Mouse (Mus musculus) intestine, embryonic 16.5 days (tissue): ENCODE measurements around the gene Ttc7. TPM values are rescaled to one million over a fixed set of nuclear protein-coding genes. Genes with fewer than 3 reads are reported as not detected.
"Not testable (repeated sequence)": the region's sequence is repeated elsewhere in the genome, so short reads cannot be mapped to it uniquely, and the experiment has no call there.

Source experiments
- ATAC-seq: fragments of 200-750 bp; cut with Nextera tagmentation; 2 replicates; pipeline ENCODE4 v1.8.0; 2017; ENCODE audit warnings: moderate TSS enrichment, moderate library complexity
- H3K27ac ChIP-seq: fragments of 300-500 bp; sonication (generic); 2 replicates; pipeline ENCODE4 v1.5.1; 2014; ENCODE audit warnings: mild to moderate bottlenecking, low read length
- H3K27me3 ChIP-seq: fragments of 300-500 bp; sonication (generic); replicated peaks from 2 replicates; pipeline ENCODE4 v1.6.1; 2014; ENCODE audit warnings: low read length, control low read depth, mixed read lengths; ENCODE audit not compliant: control insufficient read depth, insufficient read depth
- H3K36me3 ChIP-seq: fragments of 300-500 bp; sonication (generic); 2 replicates; pipeline ENCODE4 v1.6.1; 2014; ENCODE audit warnings: low read length, control low read depth; ENCODE audit not compliant: control insufficient read depth, insufficient read depth
- H3K4me1 ChIP-seq: fragments of 300-500 bp; sonication (generic); 2 replicates; pipeline ENCODE4 v1.6.1; 2014; ENCODE audit warnings: low read length, control low read depth, mixed read lengths; ENCODE audit not compliant: control insufficient read depth, insufficient read depth
- H3K4me2 ChIP-seq: fragments of 300-500 bp; sonication (generic); 2 replicates; pipeline ENCODE4 v1.6.1; 2014; ENCODE audit warnings: low read depth, low read length, control low read depth
- H3K4me3 ChIP-seq: fragments of 300-500 bp; sonication (generic); 2 replicates; pipeline ENCODE4 v1.5.1; 2014; ENCODE audit warnings: mild to moderate bottlenecking, low read length
- H3K9ac ChIP-seq: fragments of 300-500 bp; sonication (generic); 2 replicates; pipeline ENCODE4 v1.6.1; 2014; ENCODE audit warnings: low read depth, low read length
- H3K9me3 ChIP-seq: fragments of 300-500 bp; sonication (generic); 2 replicates; pipeline ENCODE4 v1.6.1; 2016; ENCODE audit warnings: low read length, control low read depth; ENCODE audit not compliant: control insufficient read depth
- WGBS: fragments of 180-500 bp; shearing (Covaris S2); extraction: QIAGEN DNeasy Blood & Tissue Kit; methylation state at CpG from one replicate; pipeline ENCODE4 v1.1.7; 2014; 5-methylcytosine and 5-hydroxymethylcytosine counted together
- polyA plus RNA-seq: library from polyadenylated mRNA; unstranded; fragments of >200 nt; fragmentation: Nextera tagmentation; extraction: Ambion mirVana; gene quantifications from 2 replicates; pipeline ENCODE4 v1.2.1, GENCODE M21; 2015

The Ttc7 gene
- polyA plus RNA-seq, 1 experiment from 2014 or later, result 21.7 TPM

DNA sequence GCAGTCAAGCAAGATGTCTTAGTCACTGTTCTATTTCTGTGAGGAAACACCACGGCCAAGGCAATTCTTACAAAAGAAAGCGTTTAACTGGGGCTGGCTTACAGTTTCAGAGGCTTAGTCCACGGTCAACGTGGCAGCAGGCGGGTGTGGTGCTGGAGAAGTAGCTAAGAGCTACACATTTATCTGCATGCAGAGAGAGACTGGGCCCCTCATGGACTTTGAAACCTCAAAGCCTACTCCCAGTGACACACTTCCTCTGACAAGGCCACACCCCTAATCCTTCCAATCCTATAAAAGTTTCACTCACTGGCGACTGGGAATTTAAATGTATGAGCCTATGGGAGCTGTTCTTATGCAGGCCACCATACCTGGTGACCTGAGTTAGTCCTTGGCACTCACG, 13.1 kb downstream of the Ttc7 start:
- no peak overlapping the region for H3K9ac ChIP-seq
- peak overlapping the region; percentile 65 for H3K27ac ChIP-seq
- H3K4me3 ChIP-seq, result no peak overlapping the region
- H3K4me2 ChIP-seq, result no peak overlapping the region
- peak; percentile 47 for ATAC-seq
- 68% methylated on average over 7 of the region's 7 CpGs for WGBS
- H3K9me3 ChIP-seq, result no peaks in the 10 kb centered on the region; the same call in 1 of the 2 replicates
- no peaks in the 10 kb centered on the region for H3K27me3 ChIP-seq
- H3K36me3 ChIP-seq, result peaks cover 21% of the 10 kb centered on the region; the same call in 1 of the 2 replicates
- peaks cover 20% of the 10 kb centered on the region for H3K4me1 ChIP-seq

DNA sequence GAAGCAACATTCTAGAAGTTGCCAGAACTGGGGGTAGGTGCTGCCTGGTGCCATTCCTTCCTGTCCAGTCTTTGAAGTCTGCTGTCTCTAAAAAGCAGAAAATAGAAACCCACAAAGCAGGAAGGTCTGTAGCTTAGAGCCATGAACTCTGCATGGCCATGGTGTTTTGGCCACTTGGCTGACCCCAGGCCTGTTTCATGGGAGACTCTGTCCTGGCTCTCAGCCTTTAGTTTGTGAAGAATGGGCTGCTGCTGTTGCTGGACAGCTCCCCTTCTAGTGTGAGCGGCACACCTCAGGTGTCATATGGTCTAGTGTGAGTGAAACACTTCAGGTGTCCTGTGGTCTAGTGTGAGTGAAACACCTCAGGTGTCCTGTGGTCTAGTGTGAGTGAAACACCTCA, 14.0 kb downstream of the Ttc7 start:
- Histone ChIP-seq H3K36me3 (peaks cover 21% of the 10 kb centered on the region; the same call in 1 of the 2 replicates), H3K4me1 (peaks cover 20% of the 10 kb centered on the region)
- H3K4me2 ChIP-seq, H3K9ac ChIP-seq, H3K27ac ChIP-seq, H3K9me3 ChIP-seq, ATAC-seq, H3K27me3 ChIP-seq, H3K4me3 ChIP-seq: not testable (repeated sequence)
- 71% methylated on average over 1 of the region's 1 CpGs for WGBS

DNA sequence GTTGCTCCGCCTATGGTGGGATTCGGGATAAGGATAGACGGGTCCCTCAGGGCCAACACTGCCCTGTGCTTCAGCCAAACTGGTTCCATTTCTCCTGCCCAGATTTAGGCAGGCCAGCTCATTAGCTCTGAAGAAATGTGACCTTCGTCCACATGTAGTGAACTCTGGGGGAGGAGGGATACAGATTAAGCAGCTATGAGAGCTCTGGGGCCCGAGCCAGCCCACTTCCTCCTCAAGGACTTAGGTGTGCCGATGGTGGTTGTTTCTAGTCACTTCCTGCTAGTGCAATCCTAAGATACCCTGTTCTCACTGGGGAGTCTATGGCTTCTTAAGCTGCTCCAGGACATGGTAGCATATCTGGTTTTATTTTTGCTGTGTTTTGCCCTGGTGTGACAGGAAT, 16.3 kb downstream of the Ttc7 start:
- ATAC-seq, result peak; percentile 81
- WGBS, result 53% methylated on average over 6 of the region's 6 CpGs

DNA sequence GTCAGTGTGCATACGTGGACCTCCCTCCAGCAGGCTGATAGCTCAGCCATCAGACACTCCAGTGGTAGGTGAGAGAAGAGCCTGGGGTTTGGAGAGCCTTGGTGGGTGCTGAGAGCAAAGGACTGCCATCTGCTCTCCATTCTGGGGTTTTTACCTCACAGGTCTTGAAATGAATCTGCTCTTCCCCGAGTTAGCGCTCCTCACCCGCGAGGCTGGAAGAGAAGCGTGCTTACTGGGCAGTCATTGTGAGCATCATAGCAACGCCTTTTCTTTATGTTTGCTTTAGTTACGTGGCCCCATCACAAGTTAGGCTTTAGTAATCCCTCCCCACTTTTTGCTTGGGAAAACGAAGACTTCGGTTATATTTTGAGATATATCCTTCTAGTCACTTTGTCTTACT, 17.7 kb downstream of the Ttc7 start:
- 0 out of 2 replicates have a peak, but pooled peaks cover 4% of the 10 kb centered on the region for H3K36me3 ChIP-seq
- ATAC-seq, result no peak
- no peak overlapping the region for H3K27ac ChIP-seq
- H3K27me3 ChIP-seq, result no peaks in the 10 kb centered on the region
- no peaks in the 10 kb centered on the region for H3K9me3 ChIP-seq
- H3K4me1 ChIP-seq, result peaks cover 28% of the 10 kb centered on the region
- no peak overlapping the region for H3K4me3 ChIP-seq
- WGBS, result 77% methylated on average over 10 of the region's 10 CpGs
- no peak overlapping the region for H3K4me2 ChIP-seq
- no peak overlapping the region for H3K9ac ChIP-seq

More for the DNA sequence above, 16.3 kb downstream of the Ttc7 start:
- no peak overlapping the region for H3K4me2 ChIP-seq
- 0 out of 2 replicates have a peak, but pooled peaks cover 14% of the 10 kb centered on the region for H3K36me3 ChIP-seq
- H3K27ac ChIP-seq, result peak overlapping the region; percentile 69
- H3K9me3 ChIP-seq, result no peaks in the 10 kb centered on the region; the same call in 1 of the 2 replicates
- H3K27me3 ChIP-seq, result no peaks in the 10 kb centered on the region
- peak overlapping the region; percentile 15 for H3K9ac ChIP-seq
- peaks cover 30% of the 10 kb centered on the region for H3K4me1 ChIP-seq
- no peak overlapping the region for H3K4me3 ChIP-seq

DNA sequence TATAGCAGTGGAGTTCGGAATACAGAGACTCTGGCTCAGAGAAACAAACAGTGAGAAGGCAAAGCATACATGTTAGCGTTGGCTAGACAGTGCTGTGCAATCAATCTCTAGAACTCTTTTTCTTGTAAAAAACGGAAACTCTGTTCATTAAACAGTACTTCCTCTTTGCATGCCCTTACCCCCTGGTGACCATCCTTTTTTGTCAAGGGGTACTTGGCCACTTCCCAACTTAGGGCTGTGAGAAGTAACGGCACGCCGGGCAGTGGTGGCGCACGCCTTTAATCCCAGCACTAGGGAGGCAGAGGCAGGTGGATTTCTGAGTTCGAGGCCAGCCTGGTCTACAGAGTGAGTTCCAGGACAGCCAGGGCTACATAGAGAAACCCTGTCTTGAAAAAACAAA, 18.9 kb downstream of the Ttc7 start:
- not testable (repeated sequence) for H3K27ac ChIP-seq, H3K9me3 ChIP-seq, H3K4me3 ChIP-seq, H3K9ac ChIP-seq, H3K4me2 ChIP-seq, ATAC-seq, H3K36me3 ChIP-seq, H3K27me3 ChIP-seq
- H3K4me1 ChIP-seq, result peaks cover 25% of the 10 kb centered on the region
- WGBS, result 82% methylated on average over 8 of the region's 9 CpGs

DNA sequence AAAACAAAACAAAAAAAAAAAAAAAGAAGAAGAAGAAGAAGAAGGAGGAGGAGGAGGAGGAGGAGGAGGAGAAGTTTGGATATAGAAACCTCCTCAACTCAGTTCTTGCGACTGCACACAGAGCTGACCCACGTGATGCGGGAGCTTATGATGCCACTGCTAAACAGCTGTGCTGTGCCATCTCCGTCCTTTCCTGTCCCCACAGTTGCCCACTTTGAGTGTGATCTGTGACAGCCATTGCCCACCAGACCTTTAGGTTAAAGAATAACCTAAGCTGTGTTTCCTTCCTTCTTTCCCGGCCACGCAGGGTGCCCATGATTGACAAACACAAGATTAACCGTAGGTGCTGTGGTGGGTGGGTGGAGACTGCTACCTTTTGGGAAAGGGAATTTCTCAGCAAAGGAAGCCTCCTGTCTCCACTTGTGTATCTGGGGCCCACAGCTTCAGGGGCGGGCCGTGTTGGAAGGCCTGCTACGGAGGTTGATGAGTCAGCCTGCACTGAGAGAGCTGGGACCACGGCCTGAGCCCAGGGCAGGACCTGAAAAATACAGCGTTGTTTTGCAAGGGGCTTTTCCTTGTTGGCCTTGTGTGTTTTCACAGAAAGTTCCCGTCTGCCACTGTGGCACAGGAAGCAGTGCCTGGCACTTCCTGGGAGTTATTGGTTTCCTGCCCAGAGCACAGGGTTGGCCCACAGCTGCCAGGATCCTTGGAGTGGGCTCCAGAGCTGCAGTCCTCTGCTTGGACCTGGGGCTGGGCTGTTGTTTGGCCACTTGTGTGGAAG, 19.5 kb downstream of the Ttc7 start:
- 49% methylated on average over 13 of the region's 13 CpGs for WGBS
- peak; percentile 46 for ATAC-seq
- no peak overlapping the region for H3K4me3 ChIP-seq
- H3K4me1 ChIP-seq, result peaks cover 25% of the 10 kb centered on the region
- no peaks in the 10 kb centered on the region for H3K36me3 ChIP-seq
- peak overlapping the region; percentile 53 for H3K27ac ChIP-seq
- no peaks in the 10 kb centered on the region for H3K9me3 ChIP-seq
- H3K4me2 ChIP-seq, result no peak overlapping the region
- no peaks in the 10 kb centered on the region for H3K27me3 ChIP-seq
- peak overlapping the region; percentile 50 for H3K9ac ChIP-seq

DNA sequence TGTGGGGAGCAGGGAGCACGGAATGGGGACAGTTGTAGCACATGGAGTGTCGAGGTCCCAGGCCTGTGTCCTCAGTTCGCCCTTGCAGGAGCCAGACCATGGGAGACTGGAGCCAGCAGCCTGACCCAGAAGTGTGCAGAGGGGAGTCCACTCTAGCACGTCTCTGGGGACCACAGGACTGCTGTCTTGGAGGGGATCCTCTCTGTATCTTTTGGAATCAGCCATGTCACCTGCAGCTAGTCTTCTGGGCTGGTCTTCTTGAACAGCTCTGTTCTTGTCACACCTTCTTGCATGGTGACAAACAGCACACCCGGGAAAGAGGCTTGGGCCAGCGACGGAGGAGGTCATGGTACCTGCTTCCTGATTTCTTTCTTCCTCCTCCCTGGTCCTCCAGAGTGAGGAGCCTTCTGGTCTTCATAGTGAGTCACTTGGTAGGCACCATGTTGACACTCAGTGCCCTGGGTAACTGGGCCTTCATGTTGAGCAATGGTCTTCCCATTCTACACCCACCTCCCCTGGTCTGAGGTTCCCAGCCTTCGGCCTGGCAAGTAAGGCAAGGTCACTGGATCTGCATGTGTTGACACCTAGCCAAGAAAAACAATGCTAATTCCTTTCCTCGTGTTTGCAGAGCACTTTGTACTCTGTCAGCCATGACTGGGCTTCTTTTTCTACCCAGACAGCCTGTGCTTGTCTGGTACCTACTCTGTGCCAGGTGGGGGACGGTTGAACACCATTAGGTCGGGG, 21.6 kb downstream of the Ttc7 start:
- H3K9me3 ChIP-seq, result no peaks in the 10 kb centered on the region
- H3K27me3 ChIP-seq, result no peaks in the 10 kb centered on the region
- no peak overlapping the region for H3K4me3 ChIP-seq
- WGBS, result 82% methylated on average over 11 of the region's 11 CpGs
- H3K4me1 ChIP-seq, result peaks cover 12% of the 10 kb centered on the region
- H3K27ac ChIP-seq, result peak overlapping the region; percentile 8; the same call in 1 of the 2 replicates
- no peak overlapping the region for H3K4me2 ChIP-seq
- no peak for ATAC-seq
- H3K36me3 ChIP-seq, result 0 out of 2 replicates have a peak, but pooled peaks cover 2% of the 10 kb centered on the region
- H3K9ac ChIP-seq, result no peak overlapping the region

DNA sequence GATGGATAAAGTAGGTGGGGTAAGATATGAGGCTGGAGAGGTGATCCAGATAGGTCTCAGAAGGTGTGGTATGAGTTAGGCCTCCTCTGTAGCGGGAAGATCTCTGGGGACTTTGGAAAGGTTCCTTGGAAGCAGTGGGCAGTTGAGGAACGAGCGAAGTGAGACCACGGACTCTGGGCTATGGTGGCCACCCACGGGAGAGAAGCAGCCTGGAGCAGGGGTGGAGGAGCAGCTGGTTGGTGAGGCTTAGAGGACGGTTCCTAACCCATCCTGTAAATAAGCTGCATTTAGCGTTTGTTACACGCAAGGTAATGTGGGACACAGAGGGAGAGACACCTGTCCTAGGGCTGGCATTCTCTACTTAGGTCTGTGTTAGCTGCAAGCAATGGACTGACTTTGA, 22.4 kb downstream of the Ttc7 start:
- 89% methylated on average over 8 of the region's 8 CpGs for WGBS
- ATAC-seq, result no peak
- peak overlapping the region; percentile 8; the same call in 1 of the 2 replicates for H3K27ac ChIP-seq

DNA sequence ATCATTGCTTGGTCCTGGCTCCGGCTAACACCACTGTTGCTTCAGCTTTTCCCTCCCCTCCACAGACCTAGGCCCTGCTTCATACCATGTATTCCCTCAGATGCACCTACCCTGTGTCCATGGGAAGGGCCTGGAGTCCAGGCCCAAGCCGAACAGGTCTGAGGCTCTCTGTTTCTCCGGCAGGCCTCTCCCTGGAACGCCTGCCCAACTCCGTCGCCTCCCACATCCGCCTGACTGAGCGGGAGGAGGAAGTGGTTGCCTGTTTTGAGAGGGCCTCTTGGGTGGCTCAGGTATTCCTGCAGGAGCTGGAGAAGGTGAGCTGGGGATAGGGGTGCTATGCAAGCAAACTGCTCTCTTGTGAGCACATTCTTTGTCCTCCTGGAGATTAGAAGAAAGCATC, 24.1 kb downstream of the Ttc7 start:
- H3K4me3 ChIP-seq, result no peak overlapping the region
- H3K27me3 ChIP-seq, result no peaks in the 10 kb centered on the region
- ATAC-seq, result peak; percentile 54
- H3K9me3 ChIP-seq, result no peaks in the 10 kb centered on the region
- 67% methylated on average over 8 of the region's 8 CpGs for WGBS
- peak overlapping the region; percentile 50 for H3K27ac ChIP-seq
- 0 out of 2 replicates have a peak overlapping the region, but pooled peaks have one; percentile 15 for H3K9ac ChIP-seq
- H3K4me2 ChIP-seq, result peak overlapping the region; percentile 4; the same call in 1 of the 2 replicates
- H3K36me3 ChIP-seq, result 0 out of 2 replicates have a peak, but pooled peaks cover 3% of the 10 kb centered on the region
- H3K4me1 ChIP-seq, result peaks cover 10% of the 10 kb centered on the region

More for the DNA sequence above, 22.4 kb downstream of the Ttc7 start:
- no peaks in the 10 kb centered on the region for H3K9me3 ChIP-seq
- no peak overlapping the region for H3K4me2 ChIP-seq
- 0 out of 2 replicates have a peak, but pooled peaks cover 3% of the 10 kb centered on the region for H3K36me3 ChIP-seq
- peaks cover 10% of the 10 kb centered on the region for H3K4me1 ChIP-seq
- no peak overlapping the region for H3K4me3 ChIP-seq
- no peak overlapping the region for H3K9ac ChIP-seq
- H3K27me3 ChIP-seq, result no peaks in the 10 kb centered on the region
